Mouse (Mus musculus): ENCODE data around the gene Rab21. TPM values are rescaled to one million over a fixed set of nuclear protein-coding genes. Genes with fewer than 3 reads are reported as not detected.
A peak's percentile ranks its signal among the peaks of the same experiment; 100 is the strongest.

Gene Rab21
- polyA plus RNA-seq (2014; fragmentation: Nextera tagmentation; extraction: Ambion mirVana): 7.3 and 7.4 TPM in 2 replicates

DNA sequence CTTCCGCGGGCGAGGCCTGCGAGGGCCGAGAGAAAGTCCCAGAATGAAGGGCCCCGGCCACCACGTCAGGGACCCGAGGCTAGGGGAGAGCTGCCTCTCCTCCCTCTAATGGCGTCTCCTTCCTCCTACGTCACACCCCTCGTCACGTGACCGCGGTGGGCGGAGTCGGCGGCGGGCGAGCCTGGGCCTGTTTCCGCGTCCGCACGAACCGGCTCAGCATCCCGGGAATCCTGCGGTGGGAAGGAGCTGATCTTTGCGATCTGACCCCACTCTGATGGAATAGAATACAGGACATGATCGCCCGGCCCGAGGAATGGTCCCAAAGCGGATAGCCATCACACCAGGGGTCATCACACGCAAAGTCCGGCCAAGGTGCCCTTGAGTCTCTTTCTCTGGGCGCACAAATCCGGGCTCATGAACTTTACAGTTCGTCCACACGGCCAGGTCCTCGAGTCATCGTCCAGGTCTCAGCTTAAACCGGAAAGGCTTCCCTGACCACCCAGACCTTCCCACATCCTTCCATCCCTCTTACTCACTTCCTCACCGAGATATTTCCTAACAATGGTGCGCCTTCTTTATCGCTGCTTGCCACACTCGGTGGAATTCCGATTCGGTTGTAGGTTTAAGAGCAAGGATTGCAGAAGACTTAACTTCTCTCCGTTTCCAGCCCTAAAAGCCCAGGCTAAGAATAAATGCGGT is at the start of gene Rab21:
Gene Rab21 (minus strand): TSS at position 122 of the 699 bp plus-strand sequence.
- peak within 1 kb of the TSS; percentile 88 for H3K9ac ChIP-seq
- ATAC-seq (ENCODE audit: insufficient read depth) (peak; percentile 94), DNase-seq (peak; percentile 95)
- peak within 1 kb of the TSS; percentile 96 for H3K27ac ChIP-seq (ENCODE audit: low read depth)
- H3K9me3 ChIP-seq (ENCODE audit: low read depth, low read length): no peaks in the 10 kb centered on the region
- H3K4me3 ChIP-seq (ENCODE audit: low read depth, low read length): peak within 1 kb of the TSS; percentile 89
- H3K4me1 ChIP-seq (ENCODE audit: insufficient read depth): peaks cover 11% of the 10 kb centered on the region
- TF ChIP-seq CTCF (IDR thresholded peaks at IDR 0.05; ENCODE audit: low read depth): no peak
- H3K36me3 ChIP-seq (ENCODE audit: insufficient read depth): 0 out of 2 replicates have a peak, but pooled peaks cover 4% of the 10 kb centered on the region
- H3K27me3 ChIP-seq (ENCODE audit: insufficient read depth, low read length): no peaks in the 10 kb centered on the region
- under 1% methylated on average over 48 of the region's 48 CpGs for WGBS
- H3K4me2 ChIP-seq: peak within 1 kb of the TSS; percentile 73

DNA sequence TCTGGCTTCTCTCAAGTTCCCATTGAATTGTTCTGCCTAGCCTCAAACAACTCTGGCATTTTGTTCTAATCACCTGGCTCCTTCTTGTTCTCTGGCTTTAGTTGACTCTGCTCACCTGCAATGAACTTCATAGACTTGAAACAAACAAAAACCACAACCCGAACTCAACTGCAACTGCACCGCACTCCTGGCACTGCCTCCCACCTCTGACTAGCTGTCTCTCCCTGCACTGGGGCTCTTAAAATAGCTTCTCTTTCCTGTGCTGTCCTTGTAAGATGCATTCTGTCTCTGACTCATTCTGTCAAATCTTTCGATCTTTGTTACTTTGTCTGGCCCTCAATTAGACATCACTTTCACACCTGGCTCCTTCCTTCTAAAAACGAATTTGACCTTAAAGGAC is 47.8 kb upstream of the Rab21 start:
- Histone ChIP-seq H3K4me3 (ENCODE audit: low read depth, low read length) (peak overlapping the region; percentile 51), H3K9ac (peak overlapping the region; percentile 60), H3K9me3 (ENCODE audit: low read depth, low read length) (no peaks in the 10 kb centered on the region), H3K27ac (ENCODE audit: low read depth) (peak overlapping the region; percentile 96; the same call in 1 of the 2 replicates), H3K4me2 (peak overlapping the region; percentile 88), H3K27me3 (ENCODE audit: insufficient read depth, low read length) (no peaks in the 10 kb centered on the region), H3K36me3 (ENCODE audit: insufficient read depth) (no peaks in the 10 kb centered on the region), H3K4me1 (ENCODE audit: insufficient read depth) (0 out of 2 replicates have a peak, but pooled peaks cover 4% of the 10 kb centered on the region)
- no peak for TF ChIP-seq CTCF (IDR thresholded peaks at IDR 0.05; ENCODE audit: low read depth)
- DNase-seq: no peak
- no peak for ATAC-seq (ENCODE audit: insufficient read depth)
- WGBS: 78% methylated on average over 4 of the region's 4 CpGs

DNA sequence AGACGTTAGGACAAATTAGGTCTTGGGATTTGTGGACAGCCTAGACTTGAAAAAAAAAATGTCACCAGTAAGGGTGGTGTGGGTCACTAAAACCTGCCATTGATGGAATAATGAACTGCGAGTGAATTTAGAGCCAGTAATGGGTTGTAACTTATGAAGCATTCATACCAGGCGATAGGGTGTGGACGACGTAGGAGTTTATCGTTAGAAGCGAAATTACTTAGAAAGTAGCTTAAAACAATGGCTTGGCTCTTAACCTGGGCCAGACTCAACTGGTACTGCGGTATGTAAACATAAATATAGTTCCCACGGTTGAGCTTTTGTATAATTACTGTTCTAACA is 47.2 kb upstream of the Rab21 start:
- no peaks in the 10 kb centered on the region for H3K9me3 ChIP-seq (ENCODE audit: low read depth, low read length)
- DNase-seq (no peak), ATAC-seq (ENCODE audit: insufficient read depth) (peak; percentile 22)
- H3K4me3 ChIP-seq (ENCODE audit: low read depth, low read length): peak overlapping the region; percentile 51
- H3K4me1 ChIP-seq (ENCODE audit: insufficient read depth): 0 out of 2 replicates have a peak, but pooled peaks cover 4% of the 10 kb centered on the region
- H3K4me2 ChIP-seq: peak overlapping the region; percentile 88
- WGBS: 4% methylated on average over 9 of the region's 9 CpGs
- TF ChIP-seq CTCF (IDR thresholded peaks at IDR 0.05; ENCODE audit: low read depth): no peak
- peak overlapping the region; percentile 96 for H3K27ac ChIP-seq (ENCODE audit: low read depth)
- H3K27me3 ChIP-seq (ENCODE audit: insufficient read depth, low read length): no peaks in the 10 kb centered on the region
- H3K9ac ChIP-seq: peak overlapping the region; percentile 60
- no peaks in the 10 kb centered on the region for H3K36me3 ChIP-seq (ENCODE audit: insufficient read depth)

DNA sequence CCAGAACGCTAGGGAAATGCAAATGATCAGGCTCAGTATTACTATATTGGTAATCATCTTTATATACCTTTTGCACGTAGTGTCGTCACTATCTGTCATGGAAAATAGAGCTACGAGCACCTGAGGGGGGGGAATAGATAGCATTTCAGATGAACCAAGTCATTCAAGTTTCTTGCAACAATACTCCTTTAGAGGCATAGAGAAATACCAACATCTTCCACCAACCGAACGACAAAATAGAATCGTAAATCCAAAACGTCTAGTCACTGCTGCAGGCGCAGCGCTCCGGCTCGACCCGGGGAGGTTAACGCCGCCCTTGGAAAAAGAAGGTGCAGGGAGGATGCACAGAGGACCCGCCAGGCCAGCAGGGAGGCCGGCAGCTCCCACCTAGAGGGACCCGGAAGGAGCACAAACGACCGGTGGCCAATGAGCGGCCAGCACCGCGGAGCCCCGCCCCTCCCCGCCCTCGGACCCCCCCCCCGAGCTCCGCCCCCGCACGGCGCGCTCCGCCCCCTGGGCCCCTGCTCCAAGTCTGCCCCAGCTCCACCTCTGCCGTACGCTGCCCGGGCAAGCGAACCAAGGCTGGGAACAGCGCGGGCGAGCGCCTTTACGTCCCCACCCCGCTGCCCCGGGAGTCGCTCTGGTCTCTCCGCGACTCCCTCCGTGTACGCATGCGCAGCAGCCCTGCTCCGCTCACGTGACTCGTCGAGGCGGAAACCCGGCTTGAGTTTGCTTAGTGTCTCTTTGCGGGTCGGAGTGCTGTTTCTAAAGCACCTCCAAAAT is 46.6 kb upstream of the Rab21 start, which contains the start of gene Tmem19:
Gene Tmem19 (minus strand): TSS at position 662 of the 783 bp plus-strand sequence.
- no peak for TF ChIP-seq CTCF (IDR thresholded peaks at IDR 0.05; ENCODE audit: low read depth)
- Histone ChIP-seq H3K27me3 (ENCODE audit: insufficient read depth, low read length) (no peaks in the 10 kb centered on the region), H3K9me3 (ENCODE audit: low read depth, low read length) (no peaks in the 10 kb centered on the region), H3K4me2 (peak within 1 kb of the TSS; percentile 88), H3K36me3 (ENCODE audit: insufficient read depth) (no peaks in the 10 kb centered on the region), H3K4me3 (ENCODE audit: low read depth, low read length) (peak within 1 kb of the TSS; percentile 51), H3K9ac (peak within 1 kb of the TSS; percentile 60), H3K4me1 (ENCODE audit: insufficient read depth) (0 out of 2 replicates have a peak, but pooled peaks cover 4% of the 10 kb centered on the region), H3K27ac (ENCODE audit: low read depth) (peak within 1 kb of the TSS; percentile 96)
- WGBS: under 1% methylated on average over 52 of the region's 58 CpGs
- DNase-seq: peak; percentile 99
- peak; percentile 100 for ATAC-seq (ENCODE audit: insufficient read depth)

DNA sequence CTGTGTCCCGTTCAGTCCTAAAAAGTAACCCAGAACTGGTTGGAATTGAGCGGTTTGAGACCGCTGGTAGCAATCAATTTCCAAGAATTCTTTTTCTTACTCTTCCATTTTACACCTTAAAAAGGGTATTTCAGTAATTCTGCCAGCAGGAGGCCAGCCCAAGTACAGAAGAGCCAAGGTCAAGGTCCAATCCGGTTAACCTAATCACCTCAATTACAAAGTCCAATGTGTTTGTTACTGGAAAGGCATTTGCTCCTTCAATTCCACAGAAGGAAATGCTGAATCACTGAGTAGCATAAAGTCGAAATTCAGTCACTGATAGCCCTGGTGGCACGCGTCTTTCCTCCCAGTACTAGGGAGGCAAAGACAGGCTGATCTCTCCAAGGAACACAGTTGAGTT is 43.7 kb upstream of the Rab21 start:
- no peak overlapping the region for H3K27ac ChIP-seq (ENCODE audit: low read depth)
- H3K4me1 ChIP-seq (ENCODE audit: insufficient read depth): 0 out of 2 replicates have a peak, but pooled peaks cover 4% of the 10 kb centered on the region
- 92% methylated on average over 7 of the region's 7 CpGs for WGBS
- DNase-seq (no peak), ATAC-seq (ENCODE audit: insufficient read depth) (no peak)
- H3K27me3 ChIP-seq (ENCODE audit: insufficient read depth, low read length): no peaks in the 10 kb centered on the region
- no peak for TF ChIP-seq CTCF (IDR thresholded peaks at IDR 0.05; ENCODE audit: low read depth)
- H3K36me3 ChIP-seq (ENCODE audit: insufficient read depth): 0 out of 2 replicates have a peak, but pooled peaks cover 5% of the 10 kb centered on the region
- H3K4me2 ChIP-seq: no peak overlapping the region
- no peak overlapping the region for H3K4me3 ChIP-seq (ENCODE audit: low read depth, low read length)
- H3K9me3 ChIP-seq (ENCODE audit: low read depth, low read length): no peaks in the 10 kb centered on the region
- no peak overlapping the region for H3K9ac ChIP-seq

DNA sequence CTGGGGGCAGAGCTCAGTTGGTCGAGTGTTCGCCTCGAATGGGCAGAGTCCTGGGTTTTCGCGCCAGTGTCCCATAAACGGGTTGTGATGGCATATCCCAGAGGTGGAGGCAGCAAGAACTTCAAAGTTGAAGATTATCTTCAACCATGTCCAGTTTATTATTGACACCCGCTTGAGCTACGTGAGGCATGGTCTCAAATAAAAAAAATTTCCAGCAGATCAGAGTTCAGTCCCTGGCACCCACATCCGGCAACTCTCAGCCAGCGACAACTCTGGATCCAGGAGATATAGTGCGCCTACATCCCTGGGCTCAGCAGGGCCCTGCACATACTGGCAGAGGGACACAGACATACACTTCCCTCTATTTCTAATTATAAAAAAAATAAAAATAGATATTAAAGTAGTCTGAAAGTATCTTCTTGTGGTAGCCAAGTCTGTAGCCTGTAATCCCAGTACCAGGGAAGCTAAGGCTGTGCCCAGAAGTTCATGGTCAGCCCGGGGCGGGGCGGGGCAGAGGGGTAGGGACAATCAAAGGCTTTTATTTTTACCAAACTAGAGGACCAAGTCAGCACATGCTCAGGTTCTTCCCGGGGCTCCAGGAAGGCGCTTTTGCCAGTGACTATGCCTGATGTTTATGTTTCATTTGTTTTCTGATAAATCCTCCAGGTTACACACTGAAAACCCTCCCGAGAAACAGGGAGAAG is 43.0 kb upstream of the Rab21 start:
- Histone ChIP-seq H3K27me3 (ENCODE audit: insufficient read depth, low read length) (no peaks in the 10 kb centered on the region), H3K4me2 (no peak overlapping the region), H3K9ac (no peak overlapping the region), H3K9me3 (ENCODE audit: low read depth, low read length) (no peaks in the 10 kb centered on the region), H3K4me3 (ENCODE audit: low read depth, low read length) (no peak overlapping the region), H3K4me1 (ENCODE audit: insufficient read depth) (0 out of 2 replicates have a peak, but pooled peaks cover 4% of the 10 kb centered on the region), H3K36me3 (ENCODE audit: insufficient read depth) (0 out of 2 replicates have a peak, but pooled peaks cover 5% of the 10 kb centered on the region), H3K27ac (ENCODE audit: low read depth) (no peak overlapping the region)
- WGBS: 89% methylated on average over 17 of the region's 17 CpGs
- TF ChIP-seq CTCF (IDR thresholded peaks at IDR 0.05; ENCODE audit: low read depth): no peak
- DNase-seq: no peak
- no peak for ATAC-seq (ENCODE audit: insufficient read depth)

Measured in lung, embryonic 14.5 days (tissue).